Mouse (Mus musculus) erythroblast, embryonic 14.5 days (primary cell): ENCODE measurements at regions not wholly inside any gene's neighbourhood (a gene's known extent, or its start where the extent isn't known, plus 50 kb on each side); places are given as distances from the start of the nearest gene placed in this dataset.

Experiments
- H3K27me3 ChIP-seq: 2 replicates; pipeline ENCODE4 v1.6.1; 2012; ENCODE audit warnings: inconsistent platforms; ENCODE audit not compliant: control insufficient read depth
- H3K36me3 ChIP-seq: 2 replicates; pipeline ENCODE4 v1.6.1; 2012; ENCODE audit warnings: mild to moderate bottlenecking, inconsistent platforms; ENCODE audit not compliant: control insufficient read depth
- H3K4me1 ChIP-seq: 2 replicates; pipeline ENCODE4 v1.6.1; 2012; ENCODE audit warnings: inconsistent platforms; ENCODE audit not compliant: control insufficient read depth
- H3K4me3 ChIP-seq: replicated peaks from 2 replicates; pipeline ENCODE3; 2012; ENCODE audit warnings: moderate library complexity, mild to moderate bottlenecking, inconsistent platforms
- H3K9me3 ChIP-seq: 2 replicates; pipeline ENCODE4 v1.6.1; 2012; ENCODE audit warnings: low read length, inconsistent platforms, mixed read lengths; ENCODE audit not compliant: control insufficient read depth
- GATA1 ChIP-seq: IDR thresholded peaks from 2 replicates; pipeline ENCODE4 v1.6.1; 2012; ENCODE audit warnings: low read length, inconsistent platforms, mixed read lengths
- TAL1 ChIP-seq: IDR thresholded peaks from 3 replicates; pipeline ENCODE4 v1.6.1; 2012; ENCODE audit warnings: low read length, inconsistent platforms, mixed read lengths

DNA sequence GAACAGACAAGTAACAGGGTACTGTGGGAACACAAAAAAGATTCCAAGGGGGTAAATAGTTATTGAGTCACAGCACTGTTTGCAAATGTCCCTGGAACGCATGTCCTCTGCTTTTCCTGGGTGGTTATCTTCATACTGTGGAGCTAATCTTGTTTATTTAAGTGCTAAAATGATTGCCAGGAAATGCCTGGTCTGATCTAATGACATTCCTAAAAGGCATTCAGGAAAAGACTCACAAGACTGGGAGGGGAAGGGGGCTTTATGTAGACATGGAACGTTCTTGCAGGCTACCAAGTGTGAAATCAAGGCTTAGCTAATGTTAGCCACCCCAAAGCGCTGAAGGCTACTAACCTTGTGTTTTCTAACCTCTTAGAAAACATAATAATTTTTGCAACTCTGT lies 287.0 kb upstream of the Ccdc54 start:
- Histone ChIP-seq H3K36me3 (no peaks in the 10 kb centered on the region), H3K4me3 (no peak overlapping the region), H3K27me3 (no peaks in the 10 kb centered on the region), H3K4me1 (no peaks in the 10 kb centered on the region), H3K9me3 (no peaks in the 10 kb centered on the region)
- no peak for TF ChIP-seq GATA1
- no peak for TF ChIP-seq TAL1

DNA sequence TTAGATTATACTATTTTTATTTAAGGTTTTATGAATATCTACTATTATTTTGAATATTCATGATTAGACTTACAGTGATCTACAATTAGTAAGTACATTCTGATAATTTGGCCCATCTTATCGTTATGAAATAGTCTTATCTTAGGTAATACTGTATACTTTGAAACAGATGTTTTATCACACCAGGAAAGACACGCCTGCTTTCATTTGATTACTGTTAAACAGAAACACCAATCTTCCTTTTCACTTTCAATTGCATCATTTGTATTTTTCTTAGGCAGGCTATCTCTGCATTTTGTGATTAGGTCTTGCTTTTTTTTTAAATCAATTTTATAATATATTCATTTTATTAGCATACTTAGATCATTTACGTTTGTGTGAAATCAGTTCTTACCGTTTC lies 280.4 kb upstream of the Ccdc54 start:
- TF ChIP-seq GATA1 (no peak), TAL1 (no peak)
- Histone ChIP-seq H3K27me3 (no peaks in the 10 kb centered on the region), H3K4me3 (no peak overlapping the region), H3K9me3 (no peaks in the 10 kb centered on the region), H3K4me1 (no peaks in the 10 kb centered on the region), H3K36me3 (no peaks in the 10 kb centered on the region)

DNA sequence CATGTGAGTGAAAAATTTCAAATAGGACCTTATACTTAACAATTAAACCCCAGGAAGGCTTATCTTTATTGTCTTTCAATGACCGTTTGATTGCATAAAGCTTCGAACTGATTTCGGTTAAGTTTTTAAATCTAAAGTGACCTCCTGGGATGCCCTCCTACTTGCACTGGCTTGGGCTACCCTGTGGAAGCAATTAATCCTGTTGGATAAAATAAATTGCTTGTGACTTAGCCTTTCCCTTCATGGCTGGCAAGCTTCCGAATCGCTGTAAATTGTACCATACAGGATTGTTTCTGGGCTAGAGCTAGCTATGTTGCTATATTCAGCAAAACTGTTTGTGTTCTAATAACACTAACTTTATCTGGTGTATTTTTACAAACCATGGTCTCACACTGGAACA lies 272.6 kb upstream of the Ccdc54 start:
- H3K4me3 ChIP-seq, result no peak overlapping the region
- no peaks in the 10 kb centered on the region for H3K36me3 ChIP-seq
- no peaks in the 10 kb centered on the region for H3K27me3 ChIP-seq
- TF ChIP-seq GATA1, result no peak
- TF ChIP-seq TAL1, result no peak
- no peaks in the 10 kb centered on the region for H3K4me1 ChIP-seq
- H3K9me3 ChIP-seq, result no peaks in the 10 kb centered on the region

DNA sequence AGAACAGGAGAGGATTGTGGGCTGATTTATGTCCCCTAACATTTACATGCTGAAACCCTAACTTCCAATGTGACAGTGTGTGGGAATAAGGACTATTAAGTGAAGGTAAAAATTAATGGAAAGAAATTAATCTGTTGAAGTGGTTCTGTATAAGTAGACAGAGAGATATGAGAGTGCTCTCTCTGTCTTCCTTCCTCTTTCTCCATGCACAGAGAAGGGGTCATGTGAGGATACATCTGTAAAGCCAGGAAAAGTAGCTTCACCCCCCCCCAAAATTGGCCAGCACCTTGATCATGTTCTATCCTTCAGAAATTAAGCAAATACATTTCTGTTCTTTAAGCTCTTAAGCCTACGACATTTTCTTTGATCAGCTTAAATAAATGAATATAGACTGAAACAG lies 268.6 kb upstream of the Ccdc54 start:
- Histone ChIP-seq H3K9me3 (no peaks in the 10 kb centered on the region), H3K4me1 (no peaks in the 10 kb centered on the region), H3K4me3 (no peak overlapping the region), H3K36me3 (no peaks in the 10 kb centered on the region), H3K27me3 (no peaks in the 10 kb centered on the region)
- no peak for TF ChIP-seq TAL1
- TF ChIP-seq GATA1, result no peak

DNA sequence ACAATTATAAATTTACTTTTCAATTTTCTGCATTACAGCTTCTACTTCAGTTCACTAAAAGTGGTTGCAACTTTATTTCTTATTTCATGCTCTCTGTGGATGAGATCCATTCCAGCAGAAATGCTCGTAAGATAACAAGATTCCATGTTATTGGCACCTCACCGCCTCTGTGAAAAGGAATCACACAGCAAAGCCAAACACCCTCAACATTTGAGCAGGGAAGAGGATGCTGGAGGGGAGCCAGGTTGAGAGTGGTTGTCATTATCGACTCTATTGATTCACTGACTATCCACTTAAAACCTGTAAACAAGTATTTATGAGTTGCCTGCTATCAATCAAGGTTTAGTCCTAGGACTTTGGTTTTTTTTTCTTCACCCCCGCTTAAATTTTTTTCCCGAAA lies 261.1 kb upstream of the Ccdc54 start:
- Histone ChIP-seq H3K36me3 (no peaks in the 10 kb centered on the region), H3K4me1 (no peaks in the 10 kb centered on the region), H3K4me3 (no peak overlapping the region), H3K9me3 (no peaks in the 10 kb centered on the region), H3K27me3 (no peaks in the 10 kb centered on the region)
- TF ChIP-seq GATA1, result no peak
- no peak for TF ChIP-seq TAL1

DNA sequence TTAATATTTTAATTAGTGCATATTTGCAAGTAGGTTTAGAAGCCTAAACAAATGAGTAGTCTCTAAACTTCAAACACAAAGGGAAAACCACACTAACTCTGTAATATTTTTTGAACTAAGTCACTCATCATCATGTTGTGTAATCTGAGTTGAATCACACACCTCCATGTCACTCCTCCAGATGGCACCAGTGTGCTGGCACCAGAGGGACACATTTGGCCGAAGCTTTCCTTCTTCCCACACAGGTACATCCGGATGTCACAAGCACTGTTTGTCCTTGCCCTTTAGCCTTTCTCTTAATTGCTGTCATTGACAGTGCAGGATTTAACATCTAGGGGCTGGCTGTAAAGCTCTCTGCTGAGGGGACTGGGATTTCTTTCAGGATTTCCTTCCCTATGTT lies 256.7 kb upstream of the Ccdc54 start:
- Histone ChIP-seq H3K4me3 (no peak overlapping the region), H3K27me3 (no peaks in the 10 kb centered on the region), H3K9me3 (no peaks in the 10 kb centered on the region), H3K36me3 (no peaks in the 10 kb centered on the region), H3K4me1 (no peaks in the 10 kb centered on the region)
- TF ChIP-seq TAL1 (no peak), GATA1 (no peak)

DNA sequence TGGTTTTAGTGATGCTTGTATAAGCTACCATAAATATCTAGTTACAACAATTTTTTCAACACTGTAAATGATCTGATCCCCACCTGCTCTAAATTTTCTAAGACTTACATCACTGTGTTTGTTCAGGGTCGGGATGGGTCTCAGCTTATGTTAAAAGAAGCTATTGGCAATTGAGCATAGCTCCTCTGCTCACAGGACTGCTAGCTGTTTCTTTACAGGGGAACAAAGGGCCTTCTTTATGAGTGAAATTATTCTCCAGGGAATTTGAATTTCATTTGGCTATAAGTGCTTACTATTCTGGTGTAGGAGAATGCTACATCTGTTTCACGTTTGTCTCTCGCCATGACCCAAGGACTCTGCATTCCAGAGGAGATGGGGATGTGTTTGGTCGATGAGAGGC lies 255.6 kb upstream of the Ccdc54 start:
- H3K9me3 ChIP-seq, result no peaks in the 10 kb centered on the region
- no peak overlapping the region for H3K4me3 ChIP-seq
- no peak for TF ChIP-seq GATA1
- no peak for TF ChIP-seq TAL1
- H3K27me3 ChIP-seq, result no peaks in the 10 kb centered on the region
- H3K4me1 ChIP-seq, result no peaks in the 10 kb centered on the region
- H3K36me3 ChIP-seq, result no peaks in the 10 kb centered on the region

DNA sequence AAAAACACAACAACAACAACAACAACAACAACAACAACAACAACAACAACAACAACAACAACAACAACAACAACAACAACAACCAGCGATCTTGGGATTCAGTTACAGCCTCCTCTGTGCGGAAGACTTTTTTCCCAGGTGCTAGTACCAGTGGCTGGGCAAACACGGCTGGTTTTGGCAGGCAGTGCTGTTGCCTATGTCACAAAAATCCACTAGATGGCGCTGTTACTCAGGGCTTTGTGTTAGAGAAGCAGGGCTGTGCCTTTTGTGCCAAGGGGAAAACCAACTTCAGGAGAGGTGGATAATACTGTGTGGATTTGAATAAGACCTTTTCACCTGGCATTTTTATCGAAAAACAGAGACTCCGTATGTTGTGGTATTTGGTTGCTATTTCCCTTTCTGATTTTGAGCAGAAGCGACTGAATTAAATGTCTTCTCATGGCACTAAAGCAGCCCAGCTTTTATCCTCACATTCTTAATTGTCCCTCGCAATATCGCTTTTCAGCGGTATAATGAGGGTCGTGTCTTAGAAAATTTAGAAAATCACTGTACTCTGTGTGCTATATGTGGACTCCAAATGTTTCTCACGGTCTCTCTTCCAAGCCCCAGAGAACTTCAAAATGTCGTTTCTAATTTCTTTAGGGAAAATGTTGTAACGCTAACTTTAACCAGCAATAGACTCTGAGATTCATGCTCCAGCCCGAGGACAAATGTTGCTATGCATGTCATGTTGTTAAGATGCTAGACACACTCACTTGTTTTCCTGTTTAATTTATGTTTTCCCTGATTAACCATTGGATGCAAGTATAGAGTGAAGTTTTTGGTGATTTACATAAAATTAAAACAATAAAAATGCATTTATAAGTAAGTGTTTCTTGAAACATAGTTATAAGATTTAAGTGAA lies 251.0 kb upstream of the Ccdc54 start:
- Histone ChIP-seq H3K36me3 (no peaks in the 10 kb centered on the region), H3K4me1 (no peaks in the 10 kb centered on the region), H3K9me3 (no peaks in the 10 kb centered on the region), H3K4me3 (no peak overlapping the region), H3K27me3 (no peaks in the 10 kb centered on the region)
- TF ChIP-seq TAL1, result no peak
- no peak for TF ChIP-seq GATA1

DNA sequence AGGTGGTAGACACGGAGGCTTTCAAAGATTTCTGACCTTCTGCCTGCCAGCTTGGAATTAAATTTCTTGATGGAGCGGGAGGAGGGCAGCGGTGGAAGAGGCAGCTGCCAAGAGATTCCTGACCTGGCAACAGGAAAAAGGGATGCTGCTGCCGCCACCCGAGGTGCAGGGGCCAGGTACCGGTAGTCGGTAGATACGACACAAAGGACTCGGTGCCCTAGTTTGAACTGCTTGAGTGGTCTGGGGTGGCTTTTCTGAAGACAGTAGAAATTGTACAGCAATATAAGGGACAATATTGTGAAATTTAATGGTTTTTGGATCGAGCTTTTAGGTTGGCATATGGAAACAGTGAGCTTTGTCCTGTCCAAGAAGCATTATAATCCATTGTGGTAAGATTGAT lies 250.3 kb upstream of the Ccdc54 start:
- TF ChIP-seq TAL1 (no peak), GATA1 (no peak)
- H3K4me3 ChIP-seq, result no peak overlapping the region
- no peaks in the 10 kb centered on the region for H3K4me1 ChIP-seq
- no peaks in the 10 kb centered on the region for H3K27me3 ChIP-seq
- H3K9me3 ChIP-seq, result no peaks in the 10 kb centered on the region
- H3K36me3 ChIP-seq, result no peaks in the 10 kb centered on the region

DNA sequence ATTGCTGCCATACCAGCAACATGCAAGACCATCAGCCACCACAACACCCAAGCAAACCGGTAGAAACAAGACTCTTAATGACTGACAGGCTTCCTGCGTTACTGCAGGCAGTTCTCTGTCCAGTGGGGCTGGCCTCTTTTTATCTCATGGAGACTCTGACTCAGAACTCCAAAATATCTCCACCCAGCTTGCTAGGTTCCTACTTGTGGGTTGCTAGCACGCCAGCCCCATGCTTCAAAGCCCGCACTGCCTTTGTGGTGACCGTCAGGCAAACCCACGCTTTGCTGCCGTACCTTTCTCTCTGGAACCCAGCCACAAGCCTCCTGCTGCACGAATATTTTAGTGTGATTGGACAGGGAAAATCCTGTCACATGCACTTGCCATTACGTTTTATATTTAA lies 248.7 kb upstream of the Ccdc54 start:
- H3K27me3 ChIP-seq, result no peaks in the 10 kb centered on the region
- H3K36me3 ChIP-seq, result no peaks in the 10 kb centered on the region
- no peak overlapping the region for H3K4me3 ChIP-seq
- TF ChIP-seq GATA1 (no peak), TAL1 (no peak)
- H3K9me3 ChIP-seq, result no peaks in the 10 kb centered on the region
- H3K4me1 ChIP-seq, result no peaks in the 10 kb centered on the region
